Mouse (Mus musculus): Measurements from ENCODE around the gene Tsn.

GRCm38 (mm10) chr1:118349922-118350321 lies 38.4 kb upstream of the Tsn start:
- no peak for TF ChIP-seq CTCF (IDR thresholded peaks at IDR 0.05; ENCODE audit: control insufficient read depth, insufficient read depth, insufficient read length)
- no peak for TF ChIP-seq USF1 (IDR thresholded peaks at IDR 0.05; ENCODE audit: low read depth)
- no peak for TF ChIP-seq CEBPB (IDR thresholded peaks at IDR 0.05; ENCODE audit: low read depth)
- TF ChIP-seq MYOG (IDR thresholded peaks at IDR 0.05; ENCODE audit: control insufficient read depth, extremely low read depth, insufficient read length) = no peak
